Mouse (Mus musculus): ENCODE data around the gene Chd5.

GRCm38 (mm10) chr4:152410961-152411360 is 72.5 kb downstream of the Chd5 start:
- TF ChIP-seq CTCF (IDR thresholded peaks at IDR 0.05; ENCODE audit: insufficient read depth, low read length): no peak
- TF ChIP-seq POLR2A (IDR thresholded peaks at IDR 0.05; ENCODE audit: borderline replicate concordance, extremely low read depth, low read depth, low read length): no peak

All from lung, adult 2 months (tissue).